Mouse (Mus musculus) limb, embryonic 12.5 days (tissue): ENCODE measurements around the gene Espl1. TPM values are rescaled to one million over a fixed set of nuclear protein-coding genes. Genes with fewer than 3 reads are reported as not detected.

Experiments used
- polyA plus RNA-seq: library from polyadenylated mRNA; unstranded; fragments of >200 nt; fragmentation: Nextera tagmentation; extraction: Ambion mirVana; gene quantifications from 2 replicates; pipeline ENCODE4 v1.2.1, GENCODE M21; 2016

The Espl1 gene
- polyA plus RNA-seq, 1 experiment from 2014 or later: 49.3 TPM

Other genes with a start within 250 kb of the Espl1 start
- gene Eif4b, start 222.5 kb upstream of the Espl1 start, polyA plus RNA-seq: 121 and 124 TPM in 2 replicates
- 16.6 and 22.6 TPM in 2 replicates for gene Tns2, start 195.9 kb upstream of the Espl1 start, polyA plus RNA-seq
- gene Spryd3, start 160.0 kb upstream of the Espl1 start, polyA plus RNA-seq: 12.9 and 16.8 TPM in 2 replicates
- 0.96 and 1.2 TPM in 2 replicates for gene Igfbp6, start 151.9 kb upstream of the Espl1 start, polyA plus RNA-seq
- 0.15 TPM in 1 of 2 replicates, not detected in the other for gene Soat2, start 145.7 kb upstream of the Espl1 start, polyA plus RNA-seq
- 108 and 115 TPM in 2 replicates for gene Zfp740, start 93.0 kb upstream of the Espl1 start, polyA plus RNA-seq
- 70.6 and 72.9 TPM in 2 replicates for gene Csad, start 91.5 kb upstream of the Espl1 start, polyA plus RNA-seq
- 2.9 and 3.3 TPM in 2 replicates for gene Itgb7, start 64.3 kb upstream of the Espl1 start, polyA plus RNA-seq
- gene Rarg, start 38.7 kb upstream of the Espl1 start, polyA plus RNA-seq: 137 TPM in 2 replicates
- gene Gm9918, start 25.7 kb upstream of the Espl1 start, polyA plus RNA-seq: 1.3 and 1.4 TPM in 2 replicates
- 56.1 and 58.8 TPM in 2 replicates for gene Mfsd5, start 16.8 kb upstream of the Espl1 start, polyA plus RNA-seq
- gene Pfdn5, start 29.9 kb downstream of the Espl1 start, polyA plus RNA-seq: 431 and 445 TPM in 2 replicates
- gene Myg1, start 35.4 kb downstream of the Espl1 start, polyA plus RNA-seq: 117 and 120 TPM in 2 replicates
- 95.6 and 99.6 TPM in 2 replicates for gene Aaas, start 54.5 kb downstream of the Espl1 start, polyA plus RNA-seq
- gene Sp7, start 70.9 kb downstream of the Espl1 start, polyA plus RNA-seq: 3.1 and 4.3 TPM in 2 replicates
- gene Sp1, start 109.9 kb downstream of the Espl1 start, polyA plus RNA-seq: 11.1 and 12.1 TPM in 2 replicates
- 0.48 TPM in 1 of 2 replicates, not detected in the other for gene Amhr2, start 149.1 kb downstream of the Espl1 start, polyA plus RNA-seq
- 66.1 and 68.1 TPM in 2 replicates for gene Prr13, start 162.8 kb downstream of the Espl1 start, polyA plus RNA-seq
- 230 and 239 TPM in 2 replicates for gene Pcbp2, start 174.3 kb downstream of the Espl1 start, polyA plus RNA-seq
- not detected in 2 replicates for gene Gm10337, start 207.5 kb downstream of the Espl1 start, polyA plus RNA-seq
- 23.8 and 26.6 TPM in 2 replicates for gene Map3k12, start 220.8 kb downstream of the Espl1 start, polyA plus RNA-seq
- gene Tarbp2, start 221.9 kb downstream of the Espl1 start, polyA plus RNA-seq: 109 and 111 TPM in 2 replicates
- 2.5 and 3.0 TPM in 2 replicates for gene Npff, start 228.7 kb downstream of the Espl1 start, polyA plus RNA-seq